Mouse (Mus musculus) heart, adult 9 months (tissue): ENCODE results near the gene Glycam1.
A peak's percentile ranks its signal among the peaks of the same experiment; 100 is the strongest.
"Not testable (repeated sequence)": the region's sequence is repeated elsewhere in the genome, so short reads cannot be mapped to it uniquely, and the experiment has no call there.

Experiments
- DNase-seq, 2 experiments: peaks; one replicate each; pipeline ENCODE4 v3.0.0; 2022; ENCODE audit warnings: low spot score in 2 of 2

The Glycam1 gene

GRCm38 (mm10) chr15:103564981-103565380, at the start of gene Glycam1:
TSS of gene Glycam1 (minus strand) at chr15:103565081.
- no peak for DNase-seq

DNA sequence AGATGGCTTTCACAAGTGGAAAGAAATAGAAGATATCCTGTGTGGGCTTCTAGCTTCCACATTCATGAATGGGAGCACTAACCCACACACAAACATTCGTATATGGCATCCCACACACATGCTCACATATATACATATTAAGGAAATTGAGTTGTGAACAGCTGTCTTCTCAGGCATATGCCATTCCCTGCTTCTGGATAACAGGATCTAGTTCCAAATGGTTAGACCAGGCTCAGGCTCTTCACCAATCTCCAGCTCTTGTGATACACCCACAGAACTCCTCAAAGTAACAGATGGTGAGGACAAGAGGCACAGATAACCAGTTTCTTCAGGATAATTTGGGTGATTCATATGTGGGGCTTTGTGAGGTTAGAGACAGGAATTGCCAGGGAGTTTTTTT, 39.6 kb upstream of the Glycam1 start:
- DNase-seq, result no peak

- no peak for DNase-seq
These were observed 25.9 kb upstream of the Glycam1 start for GRCm38 (mm10) chr15:103590779-103591178.

DNA sequence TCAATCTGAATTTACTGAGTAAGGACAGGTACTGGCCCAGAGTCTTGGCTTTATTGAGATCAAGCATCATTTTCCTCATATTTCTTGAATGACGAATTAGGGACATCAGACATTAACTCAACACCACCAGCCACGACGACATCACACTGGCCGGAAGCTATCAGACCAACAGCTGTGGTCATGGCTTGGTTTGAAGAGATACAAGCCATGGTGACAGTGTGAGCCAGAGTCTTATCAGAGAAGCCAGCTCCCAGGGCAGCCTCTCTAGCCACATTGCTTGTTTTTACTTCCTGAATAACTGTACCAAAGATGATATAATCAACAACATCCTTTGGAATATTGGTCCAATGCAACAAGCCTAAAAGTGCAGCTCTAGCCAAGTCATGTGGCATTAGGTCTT, 22.9 kb upstream of the Glycam1 start:
- DNase-seq, result not testable (repeated sequence)

GRCm38 (mm10) chr15:103585876-103586275, 21.0 kb upstream of the Glycam1 start:
- no peak for DNase-seq

DNA sequence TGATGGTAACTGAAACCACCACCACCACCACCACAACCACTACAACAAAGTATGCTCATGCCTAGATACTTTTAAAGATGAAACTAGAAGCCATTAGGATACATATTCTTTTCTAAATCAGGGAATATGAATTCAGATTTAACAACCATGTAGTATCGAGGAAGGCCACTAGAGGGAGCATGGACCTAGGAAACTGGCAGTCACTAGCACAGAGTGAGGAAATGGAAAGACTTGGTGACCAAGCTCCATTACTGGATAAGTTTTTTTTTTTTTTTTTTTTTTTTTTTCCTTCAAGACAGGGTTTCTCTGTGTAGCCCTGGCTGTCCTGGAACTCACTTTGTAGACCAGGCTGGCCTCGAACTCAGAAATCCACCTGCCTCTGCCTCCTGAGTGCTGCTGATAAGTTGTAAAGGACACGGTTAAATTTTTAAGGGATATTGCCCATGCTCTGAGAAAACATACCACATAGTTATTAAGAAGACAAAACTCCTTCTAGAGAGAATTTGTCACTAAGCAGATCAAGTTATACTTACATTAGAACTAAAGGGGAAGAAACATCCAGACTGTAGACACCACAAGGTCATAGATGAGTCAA, 12.7 kb downstream of the Glycam1 start:
- DNase-seq, result peak in 1 of 2 experiments; percentile 16

DNA sequence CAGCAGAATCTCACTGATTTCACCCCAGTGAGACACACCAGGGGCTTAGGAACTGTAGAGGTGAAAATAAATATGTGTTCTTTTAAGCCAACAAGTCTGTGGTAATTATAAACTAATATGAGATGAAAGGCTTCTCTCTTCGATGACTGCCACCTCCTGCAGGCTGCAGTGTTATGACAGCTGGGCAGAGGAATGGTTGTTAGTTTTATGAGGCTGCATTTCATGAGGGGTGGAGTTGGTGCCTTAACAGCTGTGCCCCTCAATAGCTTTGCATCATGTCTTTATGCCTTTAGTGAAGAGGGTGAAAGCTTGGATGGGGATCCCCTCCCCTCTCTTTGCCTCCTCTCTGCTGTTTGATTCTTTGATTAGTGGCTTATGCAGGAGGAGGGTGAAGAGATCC, 13.8 kb downstream of the Glycam1 start:
- no peak for DNase-seq

DNA sequence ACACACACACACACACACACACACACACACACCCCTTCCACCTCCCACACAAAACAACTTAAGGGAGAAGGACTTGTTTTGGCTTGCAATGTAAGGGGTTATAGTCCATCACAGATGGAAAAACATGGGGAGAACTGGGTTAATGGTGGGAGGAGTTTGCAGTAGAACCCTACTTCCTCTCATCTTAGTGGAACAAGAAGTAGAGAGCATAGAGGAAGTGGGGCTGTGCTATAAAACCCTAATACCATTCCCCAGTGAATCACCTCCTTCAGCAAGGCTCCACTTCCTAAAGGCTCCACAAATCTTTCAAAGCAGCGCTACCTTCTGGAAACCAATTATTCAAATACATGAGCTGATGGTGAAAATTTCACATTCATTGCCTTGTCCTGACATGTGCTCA, 15.4 kb downstream of the Glycam1 start:
- DNase-seq, result no peak

DNA sequence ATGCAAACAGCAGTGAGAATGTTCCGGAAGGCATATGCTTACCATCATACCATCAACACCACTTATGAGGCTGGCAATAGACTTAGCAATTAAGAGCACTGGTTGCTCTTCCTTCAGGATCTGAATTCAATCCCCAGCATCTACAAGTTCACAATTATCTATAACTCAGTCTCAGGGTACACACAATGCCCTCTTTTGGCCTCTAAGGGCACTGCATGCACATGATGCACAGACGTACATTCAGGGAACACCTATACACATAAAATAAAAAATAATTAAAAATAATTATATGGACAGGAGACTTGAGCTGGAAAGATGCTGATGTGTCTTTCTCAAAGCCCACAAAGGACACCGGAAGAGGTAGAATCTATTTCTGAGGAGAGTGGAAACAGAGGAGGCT, 16.9 kb downstream of the Glycam1 start:
- DNase-seq, result no peak

GRCm38 (mm10) chr15:103542526-103542925, 22.4 kb downstream of the Glycam1 start:
- DNase-seq, result no peak

DNA sequence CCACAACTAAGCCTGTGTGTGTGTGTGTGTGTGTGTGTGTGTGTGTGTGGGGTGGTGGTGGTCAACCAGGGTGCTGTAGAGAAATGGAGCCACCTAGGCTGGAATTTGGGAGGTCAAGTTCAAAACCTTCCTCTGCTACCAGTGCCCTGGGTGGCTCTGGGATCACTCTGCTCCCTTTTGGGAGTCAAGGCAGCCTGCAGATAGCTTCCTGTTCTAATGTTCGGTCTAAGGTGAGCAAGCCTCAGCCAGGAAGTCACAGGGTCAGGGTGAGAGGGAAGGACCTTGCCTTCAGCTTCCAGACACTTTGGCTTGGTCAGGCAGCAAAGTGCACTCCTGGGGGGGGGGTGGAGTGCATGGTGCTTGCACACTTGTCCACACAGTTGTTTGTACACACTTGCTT, 24.2 kb downstream of the Glycam1 start:
- no peak for DNase-seq

- DNase-seq, result no peak
These were observed 25.6 kb downstream of the Glycam1 start for GRCm38 (mm10) chr15:103539259-103539658.

GRCm38 (mm10) chr15:103537822-103538213, 27.1 kb downstream of the Glycam1 start, which contains the start of gene Ppp1r1a:
TSS of gene Ppp1r1a (minus strand) at chr15:103538003.
- DNase-seq, result no peak

- no peak for DNase-seq
These were observed 27.7 kb downstream of the Glycam1 start for GRCm38 (mm10) chr15:103537011-103537821.

GRCm38 (mm10) chr15:103536456-103536855, 28.4 kb downstream of the Glycam1 start:
- DNase-seq, result no peak

DNA sequence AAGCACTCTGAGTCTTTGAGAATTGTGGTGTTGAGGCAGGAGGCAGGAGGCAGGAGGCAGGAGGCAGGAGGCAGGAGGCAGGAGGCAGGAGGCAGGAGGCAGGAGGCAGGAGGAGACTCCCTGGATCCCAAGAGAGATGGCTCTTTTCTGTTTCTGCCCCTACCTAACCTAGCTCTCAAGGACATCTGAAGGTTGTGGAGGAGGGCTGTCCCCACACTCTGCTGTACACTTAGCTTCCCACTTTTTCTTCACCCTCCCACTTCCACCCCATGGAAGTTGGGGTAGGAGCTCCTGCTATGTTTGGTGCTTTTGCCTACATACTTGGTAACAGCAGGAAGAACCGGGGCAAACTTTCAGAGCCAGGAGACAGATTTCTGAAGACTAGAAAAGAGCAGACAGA, 29.1 kb downstream of the Glycam1 start:
- DNase-seq, result no peak

GRCm38 (mm10) chr15:103535030-103535429, 29.9 kb downstream of the Glycam1 start:
- no peak for DNase-seq

GRCm38 (mm10) chr15:103534054-103534620, 30.7 kb downstream of the Glycam1 start:
- no peak for DNase-seq

DNA sequence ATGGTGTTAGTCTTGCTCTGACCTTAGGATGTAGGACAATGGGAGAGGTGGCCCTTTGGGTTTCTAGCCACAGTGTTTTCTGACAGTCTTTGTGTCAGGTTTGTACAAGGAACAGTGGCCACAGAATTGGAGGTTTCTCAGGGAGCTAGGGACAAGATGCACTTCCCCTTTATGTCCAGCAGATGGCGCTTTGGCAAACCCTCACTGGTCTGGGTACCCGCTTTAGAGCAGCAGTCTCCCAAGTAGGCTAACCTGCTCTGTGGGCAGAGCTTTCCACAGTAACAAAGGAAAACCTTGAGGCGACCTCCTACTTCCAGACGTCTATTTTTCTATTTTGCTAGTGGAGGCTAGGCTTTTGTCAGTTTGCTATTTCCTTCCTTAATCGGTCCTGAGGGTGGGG, 34.5 kb downstream of the Glycam1 start:
- peak; percentile 22 to 29 for DNase-seq

DNA sequence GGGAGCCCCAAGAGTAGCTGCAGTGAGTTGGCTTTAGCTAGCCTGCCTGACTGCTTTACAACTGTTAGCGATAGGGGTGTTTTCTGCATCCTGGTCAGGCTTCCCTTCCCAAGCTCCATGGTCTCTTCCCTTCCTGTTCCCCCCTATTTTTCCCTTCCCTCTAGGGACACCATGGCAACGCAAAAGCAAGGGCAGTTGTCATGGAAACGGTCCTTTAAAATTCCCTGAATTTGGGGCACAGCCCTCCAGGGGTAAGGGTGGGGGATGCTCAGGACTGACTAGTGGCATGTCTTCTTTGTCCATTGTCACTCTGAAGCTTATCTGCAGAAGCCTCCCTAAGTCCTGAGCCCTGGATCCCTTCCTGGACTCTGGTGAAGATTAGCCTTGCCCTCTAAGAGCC, 41.7 kb downstream of the Glycam1 start:
- DNase-seq, result no peak

- DNase-seq, result no peak
These were observed 42.3 kb downstream of the Glycam1 start for GRCm38 (mm10) chr15:103522458-103523099.
